Mouse (Mus musculus) C2C12 (cell line): ENCODE measurements around the gene Ak4. TPM values are rescaled to one million over a fixed set of nuclear protein-coding genes. Genes with fewer than 3 reads are reported as not detected.

ENCODE experiments used
- H3K27me3 ChIP-seq: one replicate; pipeline ENCODE4 v1.6.1; 2011; ENCODE audit not compliant: control insufficient read depth, insufficient read depth, insufficient read length
- H3K36me3 ChIP-seq: one replicate; pipeline ENCODE4 v1.6.1; 2011; ENCODE audit not compliant: control insufficient read depth, insufficient read depth
- H3K4me3 ChIP-seq: one replicate; pipeline ENCODE4 v1.5.1; 2011; ENCODE audit warnings: mild to moderate bottlenecking, control low read depth; ENCODE audit not compliant: poor library complexity, insufficient read depth, severe bottlenecking
- H3K79me2 ChIP-seq: one replicate; pipeline ENCODE4 v1.6.1; 2011; ENCODE audit not compliant: control insufficient read depth, insufficient read depth
- H3K79me3 ChIP-seq: one replicate; pipeline ENCODE4 v1.6.1; 2011; ENCODE audit warnings: low read depth, control low read depth
- H3ac ChIP-seq: one replicate; pipeline ENCODE3; 2011; ENCODE audit warnings: low read depth; ENCODE audit not compliant: control insufficient read depth, insufficient read length
- CEBPB ChIP-seq: IDR thresholded peaks from one replicate; pipeline ENCODE4 v1.6.1; 2011; ENCODE audit warnings: low read depth, mild to moderate bottlenecking, control low read depth, moderate library complexity
- CTCF ChIP-seq: IDR thresholded peaks from one replicate; pipeline ENCODE4 v1.5.1; 2011; ENCODE audit not compliant: control insufficient read depth, insufficient read depth, insufficient read length
- FOSL1 ChIP-seq: IDR thresholded peaks from one replicate; pipeline ENCODE4 v1.8.0; 2011; ENCODE audit warnings: mild to moderate bottlenecking, low read length; ENCODE audit not compliant: poor library complexity, insufficient read depth, severe bottlenecking
- MAX ChIP-seq: IDR thresholded peaks from one replicate; pipeline ENCODE4 v1.6.1; 2011; ENCODE audit warnings: mild to moderate bottlenecking, control low read depth
- MYOD1 ChIP-seq: IDR thresholded peaks from one replicate; pipeline ENCODE4 v1.6.1; 2011; ENCODE audit warnings: low read depth; ENCODE audit not compliant: control insufficient read depth, insufficient read length
- MYOG ChIP-seq: IDR thresholded peaks from one replicate; pipeline ENCODE4 v1.6.1; 2011; ENCODE audit not compliant: control insufficient read depth, insufficient read length; ENCODE audit errors: extremely low read depth
- USF1 ChIP-seq: IDR thresholded peaks from one replicate; pipeline ENCODE4 v1.6.1; 2011; ENCODE audit warnings: low read depth, mild to moderate bottlenecking, control low read depth, moderate library complexity
- polyA plus RNA-seq: library from polyadenylated mRNA; unstranded; fragments of >200 nt; fragmentation: generic; extraction: Trizol; gene quantifications from one replicate; pipeline ENCODE4 v1.2.1, GENCODE M21; 2012; ENCODE audit warnings: missing spikeins

Ak4 gene
- polyA plus RNA-seq, 1 experiment, result 0.25 TPM

- Histone ChIP-seq H3K27me3 (no peaks in the 10 kb centered on the region), H3ac (no peak overlapping the region), H3K79me2 (no peaks in the 10 kb centered on the region), H3K4me3 (no peak overlapping the region), H3K36me3 (no peaks in the 10 kb centered on the region), H3K79me3 (no peaks in the 10 kb centered on the region)
- TF ChIP-seq USF1 (no peak), MYOD1 (no peak), FOSL1 (no peak), MYOG (no peak)
Measured at GRCm38 (mm10) chr4:101459358-101459757, 40.3 kb downstream of the Ak4 start.

- TF ChIP-seq CEBPB (no peak), MYOG (no peak), CTCF (no peak), MYOD1 (no peak), FOSL1 (no peak), USF1 (no peak), MAX (no peak)
- H3ac ChIP-seq, result no peak overlapping the region
- no peak overlapping the region for H3K4me3 ChIP-seq
- H3K79me2 ChIP-seq, result no peaks in the 10 kb centered on the region
- H3K36me3 ChIP-seq, result no peaks in the 10 kb centered on the region
- H3K27me3 ChIP-seq, result no peaks in the 10 kb centered on the region
- H3K79me3 ChIP-seq, result no peaks in the 10 kb centered on the region
Measured at GRCm38 (mm10) chr4:101460114-101460513, 41.0 kb downstream of the Ak4 start.

- H3K4me3 ChIP-seq, result no peak overlapping the region
- TF ChIP-seq MAX, result no peak
- TF ChIP-seq CTCF, result no peak
- no peak for TF ChIP-seq MYOG
- no peak for TF ChIP-seq FOSL1
- no peak for TF ChIP-seq CEBPB
- no peak for TF ChIP-seq USF1
- no peak for TF ChIP-seq MYOD1
- no peak overlapping the region for H3ac ChIP-seq
- H3K27me3 ChIP-seq, result no peaks in the 10 kb centered on the region
- no peaks in the 10 kb centered on the region for H3K79me3 ChIP-seq
- no peaks in the 10 kb centered on the region for H3K79me2 ChIP-seq
- no peaks in the 10 kb centered on the region for H3K36me3 ChIP-seq
Measured at GRCm38 (mm10) chr4:101462065-101462464, 43.0 kb downstream of the Ak4 start.

- H3K79me2 ChIP-seq, result no peaks in the 10 kb centered on the region
Measured at GRCm38 (mm10) chr4:101466264-101466663, 47.2 kb downstream of the Ak4 start.

GRCm38 (mm10) chr4:101469242-101469641 lies 50.2 kb downstream of the Ak4 start:
- Histone ChIP-seq H3ac (no peak overlapping the region), H3K4me3 (no peak overlapping the region), H3K79me3 (no peaks in the 10 kb centered on the region), H3K27me3 (no peaks in the 10 kb centered on the region), H3K36me3 (no peaks in the 10 kb centered on the region), H3K79me2 (no peaks in the 10 kb centered on the region)
- TF ChIP-seq CEBPB (no peak), USF1 (no peak), MYOG (no peak), FOSL1 (no peak), MAX (no peak), CTCF (no peak), MYOD1 (no peak)

More at GRCm38 (mm10) chr4:101466264-101466663, 47.2 kb downstream of the Ak4 start:
- Histone ChIP-seq H3K27me3 (no peaks in the 10 kb centered on the region), H3K79me3 (no peaks in the 10 kb centered on the region), H3K36me3 (no peaks in the 10 kb centered on the region), H3ac (no peak overlapping the region), H3K4me3 (no peak overlapping the region)
- TF ChIP-seq CTCF (no peak), MAX (no peak)

- Histone ChIP-seq H3K79me3 (no peaks in the 10 kb centered on the region), H3ac (no peak overlapping the region), H3K79me2 (no peaks in the 10 kb centered on the region), H3K36me3 (no peaks in the 10 kb centered on the region), H3K4me3 (no peak overlapping the region), H3K27me3 (no peaks in the 10 kb centered on the region)
- no peak for TF ChIP-seq CEBPB
Measured at GRCm38 (mm10) chr4:101470543-101470942, 51.5 kb downstream of the Ak4 start.
